Mouse (Mus musculus) lung, postnatal 0 days (tissue): ENCODE measurements around the gene Nup85.

Experiments used
- CTCF ChIP-seq: IDR thresholded peaks from 2 replicates; pipeline ENCODE4 v1.5.1; 2016; ENCODE audit warnings: antibody characterized with exemption, mild to moderate bottlenecking
- EP300 ChIP-seq: IDR thresholded peaks from 2 replicates; pipeline ENCODE4 v1.6.1; 2016; ENCODE audit warnings: antibody characterized with exemption, mild to moderate bottlenecking, control low read depth

DNA sequence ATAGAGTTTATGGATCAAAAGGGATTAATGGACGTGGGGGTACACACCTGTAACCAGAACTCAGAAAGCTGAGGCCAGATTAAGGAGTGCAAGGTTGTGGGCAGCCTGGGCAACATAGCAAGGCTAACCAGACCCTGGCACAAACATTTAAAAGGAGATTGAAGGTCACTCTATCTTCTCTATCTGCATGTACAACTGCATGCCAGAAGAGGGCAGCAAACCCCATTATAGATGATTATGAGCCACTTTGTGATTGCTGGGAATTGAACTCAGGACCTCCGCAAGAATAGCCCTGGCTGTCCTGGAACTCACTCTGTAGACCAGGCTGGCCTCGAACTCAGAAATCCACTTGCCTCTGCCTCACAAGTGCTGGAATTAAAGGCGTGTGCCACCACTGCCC lies 11.5 kb upstream of the Nup85 start:
- peak; percentile 60 for TF ChIP-seq CTCF
- no peak for TF ChIP-seq EP300
